Mouse (Mus musculus): Measurements from ENCODE around the gene Loxl3.

DNA sequence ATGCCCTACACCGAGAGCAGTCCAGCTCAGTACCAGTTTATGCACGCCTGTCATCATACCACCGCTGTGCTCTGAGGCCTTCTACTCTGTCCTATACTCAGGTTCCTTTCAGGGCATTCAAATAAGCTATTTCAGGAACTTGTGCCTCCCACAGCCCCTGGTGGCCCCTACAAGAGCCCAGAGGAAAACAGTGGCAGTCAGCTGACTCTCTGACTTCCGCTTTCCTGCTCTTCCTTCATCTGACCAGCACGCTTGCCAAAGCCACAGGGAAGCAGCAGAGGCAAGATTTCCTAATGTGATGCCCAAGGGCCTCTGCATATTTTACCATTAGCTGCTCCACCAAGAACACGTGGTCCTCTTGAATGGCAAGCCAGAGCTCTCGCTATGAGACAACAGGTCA lies 29.1 kb upstream of the Loxl3 start:
- TF ChIP-seq POLR2A (IDR thresholded peaks at IDR 0.05; ENCODE audit: insufficient read length, low read depth) (no peak), REST (IDR thresholded peaks at IDR 0.05; ENCODE audit: insufficient read depth, insufficient read length) (no peak), USF1 (IDR thresholded peaks at IDR 0.05; ENCODE audit: low read depth) (no peak), CEBPB (IDR thresholded peaks at IDR 0.05; ENCODE audit: insufficient read depth, poor library complexity, severe bottlenecking) (no peak), TCF12 (IDR thresholded peaks at IDR 0.05; ENCODE audit: insufficient read depth, poor library complexity, severe bottlenecking) (no peak), SRF (IDR thresholded peaks at IDR 0.05; ENCODE audit: control insufficient read depth, insufficient read length, low read depth) (no peak), MAX (IDR thresholded peaks at IDR 0.05; ENCODE audit: low read depth) (no peak)

Data from myocyte (in vitro differentiated cells).